Mouse (Mus musculus) midbrain, embryonic 16.5 days (tissue): ENCODE results near the gene Klhl36. TPM values are rescaled to one million over a fixed set of nuclear protein-coding genes. Genes with fewer than 3 reads are reported as not detected.

Experiments used
- ATAC-seq: fragments of 200-750 bp; cut with Nextera tagmentation; 2 replicates; pipeline ENCODE4 v1.8.0; 2017; ENCODE audit warnings: moderate TSS enrichment
- H3K27ac ChIP-seq: fragments of 300-500 bp; sonication (generic); 2 replicates; pipeline ENCODE4 v1.5.1; 2014; ENCODE audit warnings: mild to moderate bottlenecking, low read length, mixed read lengths
- H3K27me3 ChIP-seq: fragments of 300-500 bp; sonication (generic); 2 replicates; pipeline ENCODE4 v1.6.1; 2014; ENCODE audit warnings: low read depth, low read length, mixed read lengths; ENCODE audit not compliant: control insufficient read depth, insufficient read depth
- H3K36me3 ChIP-seq: fragments of 300-500 bp; sonication (generic); 2 replicates; pipeline ENCODE4 v1.6.1; 2014; ENCODE audit warnings: mild to moderate bottlenecking, low read length, moderate library complexity, mixed read lengths; ENCODE audit not compliant: control insufficient read depth, insufficient read depth
- H3K4me1 ChIP-seq: fragments of 300-500 bp; sonication (generic); 2 replicates; pipeline ENCODE4 v1.6.1; 2014; ENCODE audit warnings: mild to moderate bottlenecking, low read length, mixed read lengths; ENCODE audit not compliant: control insufficient read depth, insufficient read depth
- H3K4me2 ChIP-seq: fragments of 300-500 bp; sonication (generic); 2 replicates; pipeline ENCODE4 v1.6.1; 2014; ENCODE audit warnings: mild to moderate bottlenecking, low read length, mixed read lengths
- H3K4me3 ChIP-seq: fragments of 300-500 bp; sonication (generic); 2 replicates; pipeline ENCODE4 v1.5.1; 2014; ENCODE audit warnings: low read depth, mild to moderate bottlenecking, low read length, moderate library complexity, mixed read lengths
- H3K9ac ChIP-seq: fragments of 300-500 bp; sonication (generic); 2 replicates; pipeline ENCODE4 v1.6.1; 2014; ENCODE audit warnings: low read depth, low read length, mixed read lengths
- H3K9me3 ChIP-seq: fragments of 300-500 bp; sonication (generic); replicated peaks from 2 replicates; pipeline ENCODE4 v1.6.1; 2014; ENCODE audit warnings: mild to moderate bottlenecking, low read length, mixed read lengths; ENCODE audit not compliant: control insufficient read depth, poor library complexity, severe bottlenecking
- WGBS: fragments of 180-500 bp; shearing (Covaris S2); extraction: QIAGEN DNeasy Blood & Tissue Kit; methylation state at CpG from one replicate; pipeline ENCODE4 v1.1.7; 2014; 5-methylcytosine and 5-hydroxymethylcytosine counted together
- polyA plus RNA-seq: library from polyadenylated mRNA; unstranded; fragments of >200 nt; fragmentation: Nextera tagmentation; extraction: Ambion mirVana; gene quantifications from 2 replicates; pipeline ENCODE4 v1.2.1, GENCODE M21; 2015

Klhl36 gene
- polyA plus RNA-seq, 1 experiment from 2014 or later: 18.5 TPM

DNA sequence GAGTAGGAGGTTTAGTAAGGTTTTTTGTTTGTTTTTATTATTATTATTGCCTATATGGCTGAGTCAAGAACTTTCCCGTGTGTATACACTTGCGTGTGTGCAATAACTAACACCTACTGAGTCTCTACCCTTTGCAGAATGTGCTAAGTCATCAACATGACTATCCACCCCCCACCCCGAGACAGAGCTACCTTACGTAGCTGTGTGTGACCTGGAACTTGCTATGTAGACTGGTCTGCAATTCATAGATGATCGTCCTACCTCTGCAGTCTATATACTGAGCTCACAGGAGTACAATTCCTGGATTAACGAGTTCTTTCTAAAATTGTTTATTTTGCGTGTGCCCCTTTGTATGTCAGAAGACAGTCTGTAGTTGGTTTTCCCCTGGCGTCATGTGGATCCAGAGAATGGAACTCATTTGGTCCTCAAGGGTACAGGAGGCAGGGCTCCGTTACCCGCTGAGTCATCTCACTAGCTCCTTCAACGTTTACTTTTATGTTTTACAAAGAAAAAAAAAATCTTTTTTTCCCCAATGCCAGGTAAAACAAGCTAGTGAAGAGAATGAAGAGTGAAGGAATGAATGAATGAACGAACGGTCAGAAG lies 48.0 kb downstream of the Klhl36 start, which contains the start of gene Usp10:
TSS of gene Usp10 (plus strand) at position 417 of the 603 bp plus-strand sequence.
- H3K4me3 ChIP-seq: peak within 1 kb of the TSS; percentile 92
- H3K36me3 ChIP-seq: no peaks in the 10 kb centered on the region
- no peaks in the 10 kb centered on the region for H3K9me3 ChIP-seq
- peak within 1 kb of the TSS; percentile 97 for H3K27ac ChIP-seq
- 21% methylated on average over 13 of the region's 13 CpGs for WGBS
- no peaks in the 10 kb centered on the region for H3K27me3 ChIP-seq
- H3K4me1 ChIP-seq: peaks cover 38% of the 10 kb centered on the region
- H3K4me2 ChIP-seq: peak within 1 kb of the TSS; percentile 88
- peak within 1 kb of the TSS; percentile 97 for H3K9ac ChIP-seq
- ATAC-seq: peak; percentile 25; the same call in 1 of the 2 replicates

DNA sequence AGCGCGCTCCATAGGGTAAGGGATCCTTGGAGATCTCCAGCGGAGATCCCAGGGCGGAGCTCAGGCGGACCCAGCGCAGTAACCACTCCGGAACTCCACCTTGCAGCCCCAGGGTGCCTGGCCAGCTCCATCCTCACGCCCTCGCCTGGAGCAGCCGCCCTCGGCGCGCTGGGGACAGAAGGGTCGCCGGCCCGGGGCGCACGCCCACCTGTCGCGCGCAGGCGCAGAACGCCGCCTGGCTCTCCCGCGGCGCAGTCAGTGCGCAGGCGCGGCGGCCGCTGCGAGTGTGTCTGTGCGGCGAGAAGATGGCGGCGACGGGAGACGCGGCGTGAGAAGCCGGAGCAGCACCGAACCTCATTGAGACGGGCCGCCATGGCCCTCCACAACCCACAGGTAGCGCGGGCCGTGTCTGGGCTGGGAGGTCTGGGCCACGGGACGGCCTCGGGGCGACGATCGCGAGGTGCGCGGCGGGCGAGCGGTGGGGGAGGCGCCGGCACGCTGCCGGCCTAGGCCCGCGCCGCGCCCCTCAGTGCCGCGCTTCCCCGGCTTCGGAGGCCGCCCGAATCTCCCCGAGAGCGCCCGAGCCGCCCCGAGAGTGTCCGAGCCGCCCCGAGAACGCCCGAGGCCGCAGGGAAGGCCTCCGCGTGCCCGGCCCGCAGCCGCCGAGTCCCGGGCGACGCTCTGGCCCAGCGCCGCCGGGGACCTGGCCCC lies 48.6 kb downstream of the Klhl36 start, which contains the start of gene Gm20388:
TSS of gene Gm20388 (plus strand) at position 295 of the 711 bp plus-strand sequence.
- H3K36me3 ChIP-seq: no peaks in the 10 kb centered on the region
- WGBS: under 1% methylated on average over 78 of the region's 97 CpGs
- peak within 1 kb of the TSS; percentile 88 for H3K4me2 ChIP-seq
- H3K4me1 ChIP-seq: peaks cover 39% of the 10 kb centered on the region
- no peaks in the 10 kb centered on the region for H3K27me3 ChIP-seq
- H3K9me3 ChIP-seq: no peaks in the 10 kb centered on the region
- peak within 1 kb of the TSS; percentile 97 for H3K9ac ChIP-seq
- peak within 1 kb of the TSS; percentile 97 for H3K27ac ChIP-seq
- peak within 1 kb of the TSS; percentile 92 for H3K4me3 ChIP-seq
- peak; percentile 96 for ATAC-seq

DNA sequence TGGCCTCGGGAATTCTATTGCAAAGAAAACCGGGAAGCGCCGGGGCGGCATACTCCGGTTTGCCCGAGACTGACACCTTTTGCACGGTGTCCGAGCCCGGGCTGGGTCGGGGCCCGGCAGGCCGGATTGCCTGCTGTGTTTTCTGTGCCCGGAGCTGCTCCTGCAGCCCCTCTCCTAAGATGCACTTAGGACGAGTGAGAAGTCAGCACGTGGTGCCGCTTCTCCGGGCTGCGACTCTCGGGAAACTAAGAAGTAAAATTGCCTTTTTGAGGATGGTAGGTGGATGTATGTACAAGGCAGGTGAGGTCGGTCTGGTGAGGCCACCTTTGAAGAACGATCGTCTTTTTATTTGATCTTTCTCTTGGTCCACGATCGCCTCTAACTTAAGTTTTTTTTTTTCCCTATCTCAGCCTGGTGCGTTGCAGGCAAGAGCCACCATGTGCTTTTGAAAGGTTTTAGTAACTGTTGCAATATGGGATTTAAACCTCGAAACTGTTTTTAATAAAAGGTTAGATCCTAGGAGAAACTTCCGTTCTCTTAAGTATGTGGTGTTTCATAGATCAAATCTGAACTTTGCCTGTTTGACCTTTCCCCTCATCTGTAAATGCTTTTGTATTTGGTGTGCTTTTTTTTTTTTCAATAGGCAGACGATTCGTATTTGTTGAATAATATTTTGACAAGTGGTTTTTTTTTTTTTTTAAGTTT lies 49.3 kb downstream of the Klhl36 start:
- no peaks in the 10 kb centered on the region for H3K36me3 ChIP-seq
- H3K4me3 ChIP-seq: peak overlapping the region; percentile 92
- H3K4me2 ChIP-seq: peak overlapping the region; percentile 88
- peak; percentile 66; the same call in 1 of the 2 replicates for ATAC-seq
- peak overlapping the region; percentile 97 for H3K9ac ChIP-seq
- no peaks in the 10 kb centered on the region for H3K9me3 ChIP-seq
- under 1% methylated on average over 30 of the region's 30 CpGs for WGBS
- H3K27ac ChIP-seq: peak overlapping the region; percentile 97
- H3K4me1 ChIP-seq: peaks cover 39% of the 10 kb centered on the region
- no peaks in the 10 kb centered on the region for H3K27me3 ChIP-seq

DNA sequence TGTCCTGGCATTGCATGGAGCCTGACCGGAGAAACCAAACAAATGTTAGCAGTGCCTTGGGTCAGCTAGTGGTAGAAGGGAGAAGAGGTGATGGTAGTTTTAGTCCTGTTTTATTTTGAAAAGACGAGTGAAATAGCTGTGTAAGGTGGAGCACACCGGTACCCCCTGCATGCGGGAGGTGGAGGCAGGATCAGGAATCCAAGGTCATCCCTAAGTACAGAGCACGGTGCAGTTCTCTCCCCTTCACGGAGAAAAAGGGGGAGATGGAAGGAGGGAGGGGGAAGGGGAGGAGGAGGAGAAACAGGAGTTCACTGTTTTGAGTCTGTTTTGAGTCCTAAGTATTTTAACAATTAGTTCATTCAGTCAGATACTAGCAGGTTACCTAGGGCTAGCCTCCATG lies 50.6 kb downstream of the Klhl36 start:
- WGBS: 40% methylated on average over 6 of the region's 6 CpGs
- Histone ChIP-seq H3K4me2 (peak overlapping the region; percentile 88), H3K9ac (peak overlapping the region; percentile 43; the same call in 1 of the 2 replicates), H3K27me3 (no peaks in the 10 kb centered on the region), H3K36me3 (no peaks in the 10 kb centered on the region), H3K9me3 (no peaks in the 10 kb centered on the region), H3K4me1 (peaks cover 39% of the 10 kb centered on the region), H3K4me3 (peak overlapping the region; percentile 92), H3K27ac (no peak overlapping the region)
- no peak for ATAC-seq

DNA sequence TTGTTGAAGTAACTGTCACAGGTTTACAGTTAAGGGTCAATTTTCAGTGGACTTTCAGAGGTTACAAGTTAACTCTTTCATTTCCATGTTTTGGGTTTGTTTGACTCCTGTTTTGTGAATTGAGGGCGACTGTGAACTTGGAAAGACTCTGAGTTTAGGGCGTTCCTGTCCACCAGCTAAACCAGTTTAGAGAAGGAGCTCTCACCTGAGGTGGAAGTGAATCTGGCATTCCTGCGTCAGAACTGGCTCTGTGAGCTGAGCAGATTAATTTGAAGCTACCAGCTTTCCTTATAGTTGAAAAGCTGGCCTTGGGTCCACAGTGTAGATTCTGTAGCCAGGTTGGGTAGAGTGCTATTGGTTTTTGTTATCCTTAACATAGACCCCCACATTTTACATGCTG lies 51.1 kb downstream of the Klhl36 start:
- Histone ChIP-seq H3K9me3 (no peaks in the 10 kb centered on the region), H3K27me3 (no peaks in the 10 kb centered on the region), H3K36me3 (no peaks in the 10 kb centered on the region), H3K27ac (no peak overlapping the region), H3K4me2 (peak overlapping the region; percentile 88), H3K9ac (no peak overlapping the region), H3K4me1 (peaks cover 39% of the 10 kb centered on the region), H3K4me3 (no peak overlapping the region)
- ATAC-seq: no peak
- WGBS: 77% methylated on average over 3 of the region's 3 CpGs

DNA sequence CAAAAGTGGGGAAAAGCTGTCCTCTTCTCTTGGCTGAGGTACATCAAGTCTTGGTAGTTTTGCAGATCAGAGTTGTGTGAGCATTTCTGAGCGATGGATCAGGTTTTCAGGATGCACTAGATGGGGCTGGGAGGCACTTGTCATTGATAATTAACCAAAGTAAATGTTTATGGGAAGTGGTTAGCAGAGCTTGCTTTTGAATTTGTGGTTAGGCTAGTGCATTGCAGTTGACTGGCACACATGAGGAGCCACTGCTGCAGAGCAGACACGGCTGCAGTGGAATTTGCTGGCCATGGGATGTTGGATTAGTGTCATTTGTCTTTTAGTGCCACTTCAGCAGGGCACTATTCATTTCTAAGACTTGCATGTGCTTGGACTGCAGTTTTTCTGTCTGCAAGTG lies 52.1 kb downstream of the Klhl36 start:
- H3K9ac ChIP-seq: no peak overlapping the region
- peaks cover 39% of the 10 kb centered on the region for H3K4me1 ChIP-seq
- no peaks in the 10 kb centered on the region for H3K9me3 ChIP-seq

DNA sequence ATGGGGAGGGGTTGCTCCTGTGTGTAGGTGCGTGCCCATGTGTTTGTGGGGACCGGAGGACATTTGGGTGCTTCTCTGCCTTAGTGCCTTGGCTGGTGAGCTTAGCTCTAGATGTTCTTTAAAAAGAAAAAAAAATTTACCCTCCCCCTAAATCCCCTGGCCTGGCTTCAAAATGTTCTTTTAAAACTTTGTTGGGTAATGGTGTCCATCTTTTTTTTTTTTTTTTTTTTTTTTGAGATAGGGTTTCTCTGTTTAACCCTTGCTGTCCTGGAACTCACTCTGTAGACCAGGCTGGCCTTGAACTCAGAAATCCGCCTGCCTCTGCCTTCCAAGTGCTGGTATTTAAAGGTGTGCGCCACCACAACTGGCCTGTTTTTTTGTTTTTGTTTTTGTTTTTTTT lies 53.2 kb downstream of the Klhl36 start:
- Histone ChIP-seq H3K4me3 (no peak overlapping the region), H3K4me1 (peaks cover 35% of the 10 kb centered on the region), H3K9me3 (no peaks in the 10 kb centered on the region), H3K4me2 (no peak overlapping the region), H3K27me3 (no peaks in the 10 kb centered on the region), H3K27ac (no peak overlapping the region), H3K9ac (no peak overlapping the region), H3K36me3 (no peaks in the 10 kb centered on the region)
- ATAC-seq: no peak
- 96% methylated on average over 4 of the region's 4 CpGs for whole genome bisulfite sequencing

More for the DNA sequence above, 52.1 kb downstream of the Klhl36 start:
- H3K36me3 ChIP-seq: no peaks in the 10 kb centered on the region
- no peak overlapping the region for H3K27ac ChIP-seq
- H3K27me3 ChIP-seq: no peaks in the 10 kb centered on the region
- WGBS: 50% methylated on average over 2 of the region's 2 CpGs
- no peak overlapping the region for H3K4me2 ChIP-seq
- no peak for ATAC-seq
- H3K4me3 ChIP-seq: no peak overlapping the region

DNA sequence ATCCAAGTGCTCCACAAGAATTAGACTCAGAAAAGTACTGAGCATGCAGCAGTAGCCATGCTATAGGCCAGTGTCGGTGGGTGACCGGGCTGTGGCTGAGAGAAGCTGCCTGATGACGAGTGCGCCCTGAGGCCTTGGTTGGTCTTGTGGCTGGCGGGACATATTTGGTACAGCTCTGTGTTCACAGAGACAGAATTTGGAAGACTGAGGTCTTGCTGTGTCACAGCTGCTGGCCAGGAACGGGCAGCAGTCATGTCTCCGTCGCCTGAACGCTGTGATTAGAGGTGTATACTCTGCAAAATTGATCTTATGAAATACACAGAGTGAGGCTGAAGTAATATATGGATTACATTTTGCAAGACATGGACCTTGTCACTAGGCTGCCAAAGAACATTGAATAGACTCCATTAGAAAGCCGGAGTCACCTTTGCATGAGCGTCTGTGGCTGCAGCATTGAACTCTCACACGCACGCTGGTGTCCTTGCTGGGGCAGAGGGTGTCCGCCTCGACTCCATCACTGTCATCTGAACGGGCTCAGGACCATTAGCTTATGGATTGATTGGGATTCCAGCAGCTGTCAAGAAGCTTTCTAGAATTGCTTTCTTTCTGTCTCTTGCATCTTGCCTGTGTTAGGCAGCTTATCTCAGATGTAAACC lies 54.3 kb downstream of the Klhl36 start:
- Histone ChIP-seq H3K9me3 (no peaks in the 10 kb centered on the region), H3K4me2 (no peak overlapping the region), H3K27me3 (no peaks in the 10 kb centered on the region), H3K9ac (no peak overlapping the region), H3K4me3 (no peak overlapping the region), H3K4me1 (peaks cover 35% of the 10 kb centered on the region), H3K27ac (no peak overlapping the region), H3K36me3 (no peaks in the 10 kb centered on the region)
- WGBS: 81% methylated on average over 16 of the region's 16 CpGs
- no peak for ATAC-seq
